Mouse (Mus musculus) retina, embryonic 14.5 days (tissue): ENCODE data around the gene Osbpl3.

Experiments
- DNase-seq: peaks from one replicate; pipeline ENCODE4 v3.0.0-alpha.2; 2015; ENCODE audit warnings: low spot score

Osbpl3 gene

GRCm38 (mm10) chr6:50455829-50456469 lies at the start of gene Osbpl3:
TSS of gene Osbpl3 (minus strand) at chr6:50456201.
- peak; percentile 93 for DNase-seq

GRCm38 (mm10) chr6:50505531-50505930 lies 49.5 kb upstream of the Osbpl3 start:
- DNase-seq: no peak

- no peak for DNase-seq
Observed at GRCm38 (mm10) chr6:50504711-50505110, 48.7 kb upstream of the Osbpl3 start.

- DNase-seq: no peak
Observed at GRCm38 (mm10) chr6:50503779-50504178, 47.8 kb upstream of the Osbpl3 start.

GRCm38 (mm10) chr6:50503031-50503430 lies 47.0 kb upstream of the Osbpl3 start:
- DNase-seq: no peak

GRCm38 (mm10) chr6:50498346-50498745 lies 42.3 kb upstream of the Osbpl3 start:
- no peak for DNase-seq

GRCm38 (mm10) chr6:50490519-50490918 lies 34.5 kb upstream of the Osbpl3 start:
- no peak for DNase-seq

GRCm38 (mm10) chr6:50489380-50489779 lies 33.4 kb upstream of the Osbpl3 start:
- no peak for DNase-seq

GRCm38 (mm10) chr6:50486035-50486902 lies 30.3 kb upstream of the Osbpl3 start:
- no peak for DNase-seq

- no peak for DNase-seq
Observed at GRCm38 (mm10) chr6:50483426-50483825, 27.4 kb upstream of the Osbpl3 start.

- no peak for DNase-seq
Observed at GRCm38 (mm10) chr6:50481460-50481859, 25.5 kb upstream of the Osbpl3 start.

- DNase-seq: no peak
Observed at GRCm38 (mm10) chr6:50466451-50466850, 10.4 kb upstream of the Osbpl3 start.

- no peak for DNase-seq
Observed at GRCm38 (mm10) chr6:50464690-50465485, 8.9 kb upstream of the Osbpl3 start.

- DNase-seq: no peak
Observed at GRCm38 (mm10) chr6:50462026-50462425, 6.0 kb upstream of the Osbpl3 start.

GRCm38 (mm10) chr6:50461585-50461984 lies 5.6 kb upstream of the Osbpl3 start:
- DNase-seq: no peak

GRCm38 (mm10) chr6:50460646-50461045 lies 4.6 kb upstream of the Osbpl3 start:
- DNase-seq: no peak

GRCm38 (mm10) chr6:50460246-50460645 lies 4.2 kb upstream of the Osbpl3 start:
- no peak for DNase-seq

- DNase-seq: no peak
Observed at GRCm38 (mm10) chr6:50459271-50459670, 3.3 kb upstream of the Osbpl3 start.

- DNase-seq: no peak
Observed at GRCm38 (mm10) chr6:50457551-50458348, 1.7 kb upstream of the Osbpl3 start.

- DNase-seq: no peak
Observed at GRCm38 (mm10) chr6:50456706-50457105, 705 bp upstream of the Osbpl3 start.

GRCm38 (mm10) chr6:50455102-50455828 lies 736 bp downstream of the Osbpl3 start:
- peak; percentile 48 for DNase-seq
